Comparison of ENCODE assay signal across 10 mouse cellular contexts in the genomic region with DNA sequence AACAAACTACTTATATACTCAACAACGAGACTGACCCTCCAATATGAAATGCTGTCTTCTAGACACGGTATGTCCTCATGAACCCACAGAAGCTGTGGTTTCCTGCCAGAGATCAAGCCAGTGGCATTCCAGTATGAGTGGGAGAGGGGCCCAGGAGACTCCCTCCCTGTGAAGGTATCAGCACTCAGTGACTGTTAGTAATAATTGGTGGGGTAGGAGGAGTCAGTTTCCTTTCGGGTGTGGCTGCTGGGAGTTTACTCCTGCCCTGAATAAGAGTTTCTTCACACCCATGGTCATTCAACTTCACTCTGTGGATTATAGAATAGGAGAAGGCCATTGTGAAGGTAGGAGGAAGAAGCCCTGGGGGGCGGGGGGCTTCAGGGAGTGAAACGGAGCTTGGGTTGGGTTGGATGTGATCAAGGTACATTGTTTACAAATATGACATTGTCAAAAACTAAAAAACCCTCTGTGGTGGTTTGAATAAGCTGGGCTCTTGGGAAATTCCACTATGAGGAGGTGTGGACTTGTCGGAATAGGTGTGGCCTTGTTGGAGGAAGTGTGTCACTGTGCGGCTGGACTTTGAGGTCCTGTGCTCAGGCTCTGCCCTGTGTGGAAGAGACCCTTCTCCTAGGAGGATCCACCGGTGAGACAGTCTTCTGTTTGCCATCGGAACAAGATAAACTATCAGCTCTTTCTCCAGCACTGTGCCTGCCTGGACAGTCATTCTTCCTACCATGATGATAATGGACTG.
"Had no signal": no experiment of that assay in that cellular context is flagged by ENCODE, and none has a peak within 500 bp of the region (broad histone marks: within the 10 kb centered on the region; RNA-seq: fewer than 3 reads in every experiment).

No protein-coding gene starts in this region.

- H3K9ac ChIP-seq: lung, embryonic 15.5 days; midbrain, embryonic 13.5 days had no signal

- DNase-seq: kidney, adult 8-10 months; kidney, postnatal 25 days; lung, postnatal 14 days; right cerebral cortex, postnatal 4 days; thymus, postnatal 4 days had no signal

- H3K4me1 ChIP-seq: limb, embryonic 10.5 days; lung, embryonic 15.5 days; midbrain, embryonic 13.5 days had no signal

- H3K4me2 ChIP-seq: lung, embryonic 15.5 days; midbrain, embryonic 13.5 days had no signal

- H3K36me3 ChIP-seq: limb, embryonic 10.5 days; lung, embryonic 15.5 days; midbrain, embryonic 13.5 days had no signal

- ATAC-seq: midbrain, embryonic 13.5 days had no signal

- H3K4me3 ChIP-seq: left cerebral cortex, adult 2 months; limb, embryonic 10.5 days; lung, embryonic 15.5 days; midbrain, embryonic 13.5 days had no signal

- H3K27me3 ChIP-seq: lung, embryonic 15.5 days; midbrain, embryonic 13.5 days had no signal

- H3K27ac ChIP-seq: left cerebral cortex, adult 2 months; limb, embryonic 10.5 days; lung, embryonic 15.5 days; macrophage; midbrain, embryonic 13.5 days had no signal

- H3K9me3 ChIP-seq: limb, embryonic 10.5 days; lung, embryonic 15.5 days; midbrain, embryonic 13.5 days had no signal
